Mouse (Mus musculus) hindlimb bud, embryonic 11.5 days (tissue): ENCODE data around the gene Coro1c.
"Not testable (repeated sequence)": the region's sequence is repeated elsewhere in the genome, so short reads cannot be mapped to it uniquely, and the experiment has no call there.

Experiments
- DNase-seq: peaks from one replicate; pipeline ENCODE4 v3.0.0-alpha.2; 2012; ENCODE audit warnings: low read depth, low spot score; ENCODE audit errors: extremely low spot score

Coro1c gene

DNA sequence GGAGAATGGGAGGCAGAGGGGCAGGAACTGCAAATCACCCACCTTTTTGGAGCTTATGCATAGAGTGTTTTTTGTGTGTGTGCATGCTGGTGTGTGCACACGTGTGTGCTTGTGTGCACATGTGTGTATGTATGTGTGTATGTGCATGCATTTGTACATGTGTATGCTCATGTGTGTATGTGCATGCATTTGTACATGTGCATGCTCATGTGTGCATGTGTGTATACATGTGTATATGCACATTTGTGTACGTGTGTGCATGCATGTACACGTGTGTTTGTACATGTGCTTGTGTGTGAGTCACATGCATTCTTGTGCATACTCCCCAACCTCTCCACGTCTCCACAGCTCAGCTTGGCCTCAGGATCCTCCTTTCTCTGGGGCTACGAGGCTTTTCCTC is 77.8 kb downstream of the Coro1c start:
- DNase-seq = no peak

DNA sequence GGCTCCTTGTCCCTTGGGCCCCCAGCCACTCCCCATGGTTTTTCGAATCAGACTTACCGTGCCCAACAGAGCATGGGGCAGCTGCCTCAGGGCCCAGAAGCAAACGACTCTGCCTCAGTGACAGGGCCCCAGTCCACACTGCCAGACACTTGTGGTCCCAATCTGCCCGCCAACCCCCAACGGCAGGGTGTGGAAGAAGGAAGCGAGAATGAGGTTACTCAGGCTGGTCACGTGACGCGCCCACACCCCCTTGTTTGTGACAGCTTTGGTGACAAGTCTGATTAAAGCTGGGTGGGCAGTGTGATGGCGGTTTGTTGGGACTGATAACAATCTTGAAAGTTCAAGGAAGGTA is 78.3 kb downstream of the Coro1c start:
- DNase-seq = no peak

DNA sequence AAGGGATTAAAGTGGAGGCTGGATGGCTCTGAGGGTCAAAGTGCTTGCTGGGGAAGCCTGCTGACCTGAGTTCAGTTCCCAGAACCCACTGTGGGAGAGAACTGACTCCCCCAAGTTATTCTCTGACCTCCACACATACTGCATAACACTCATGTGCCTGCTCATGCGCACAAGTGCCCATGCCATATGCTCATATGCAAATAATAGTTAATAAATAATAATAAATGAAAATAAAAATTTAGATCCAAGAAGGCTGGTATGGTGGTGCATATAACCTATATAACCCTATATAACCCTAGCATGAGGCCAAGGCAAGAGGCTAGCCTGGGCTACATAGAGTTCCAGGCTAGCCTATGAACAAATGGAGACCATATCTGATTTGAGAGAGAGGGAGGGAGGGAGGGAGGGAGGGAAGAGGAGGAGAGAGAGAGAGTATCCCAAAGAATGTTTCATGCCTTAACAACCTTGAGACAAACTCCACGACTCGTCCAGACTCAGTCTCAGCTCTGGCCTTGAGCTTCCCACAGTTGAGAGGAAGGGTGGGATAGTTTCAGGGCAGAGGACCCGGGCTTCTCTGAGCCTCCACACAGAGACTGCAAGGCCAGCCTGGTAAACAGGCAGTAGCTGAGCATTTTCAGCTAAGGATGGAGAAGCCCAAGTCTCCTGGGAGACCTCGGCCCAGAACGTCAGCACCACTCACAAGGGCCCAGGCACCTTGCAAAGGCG is 78.8 kb downstream of the Coro1c start:
- DNase-seq = no peak

DNA sequence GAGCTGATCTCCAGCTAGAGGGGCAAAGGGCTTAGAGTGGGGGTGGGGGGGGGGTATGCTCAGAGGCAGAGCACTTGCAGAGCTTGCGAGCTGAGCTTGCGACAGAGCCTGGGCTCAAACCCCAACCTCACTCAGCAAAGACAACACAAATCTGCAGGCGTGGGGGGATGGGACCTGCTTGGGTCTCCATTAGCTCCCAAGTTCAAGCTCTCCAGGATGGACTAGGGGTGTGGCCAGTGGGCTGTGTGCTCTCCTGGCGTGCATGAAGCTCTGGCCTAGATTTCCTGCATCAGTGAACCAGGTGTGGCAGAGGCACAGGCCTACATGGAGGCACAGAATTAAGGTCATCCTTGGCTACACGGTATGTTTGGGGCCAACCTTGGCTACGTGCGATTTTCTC is 80.1 kb downstream of the Coro1c start:
- no peak for DNase-seq

DNA sequence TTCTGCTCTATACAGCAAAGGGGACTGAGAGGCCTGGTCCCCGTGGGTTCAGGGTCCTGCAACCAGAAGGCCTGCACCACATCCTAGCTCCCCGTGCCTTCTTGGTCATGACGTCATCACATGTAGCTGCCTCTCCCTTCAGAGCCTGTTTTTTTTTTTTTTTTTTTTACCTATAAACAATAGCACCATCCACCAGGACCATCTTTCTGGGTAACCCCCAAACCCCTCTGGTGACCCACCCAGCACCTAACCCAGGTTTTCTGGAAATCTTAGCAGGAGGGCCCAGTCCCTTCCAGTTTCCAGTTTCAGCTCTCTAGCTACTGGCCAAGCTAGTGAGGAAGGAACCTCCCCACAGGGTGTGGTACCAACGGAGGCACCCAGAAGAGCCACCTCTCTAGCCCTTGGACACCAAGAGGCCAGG is 80.6 kb downstream of the Coro1c start:
- no peak for DNase-seq

DNA sequence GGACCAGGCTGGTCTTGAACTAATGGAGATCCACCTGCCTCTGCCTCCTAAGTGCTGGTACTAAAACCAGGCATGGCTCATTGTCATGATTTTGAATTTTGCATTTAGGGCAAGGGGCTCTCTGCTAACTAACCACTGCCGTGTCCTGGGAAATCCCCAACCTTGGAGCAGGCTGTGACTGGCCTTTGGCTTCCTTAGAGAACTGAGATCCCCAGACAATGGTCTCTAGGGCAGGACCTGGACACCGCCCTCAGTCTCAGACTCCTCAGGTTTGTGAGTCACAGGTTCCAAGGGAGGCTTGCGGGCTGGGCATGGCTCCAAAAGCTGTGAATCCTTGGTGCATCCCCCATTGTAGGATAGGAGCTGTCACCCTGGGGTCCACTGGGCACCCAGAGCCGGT is 81.9 kb downstream of the Coro1c start:
- no peak for DNase-seq

DNA sequence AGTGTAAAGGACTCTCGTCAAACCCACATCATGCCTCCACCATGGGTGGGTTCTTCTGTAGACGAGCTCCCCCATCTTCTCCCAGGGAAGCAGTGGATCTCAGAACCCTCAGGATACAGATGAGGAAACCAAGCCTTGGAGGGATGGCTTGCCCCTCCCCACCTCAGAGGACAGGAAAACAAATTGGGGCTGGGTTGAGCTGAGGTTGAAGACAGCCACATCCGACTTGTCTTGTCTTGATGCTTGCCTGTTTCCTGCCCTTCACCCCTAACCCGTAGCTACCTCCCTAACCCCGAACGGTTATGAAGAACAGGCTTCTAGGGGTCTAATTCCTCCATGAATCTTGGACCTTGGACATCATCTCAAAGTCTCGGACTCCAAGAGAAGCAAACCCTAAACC is 83.0 kb downstream of the Coro1c start:
- DNase-seq = no peak

DNA sequence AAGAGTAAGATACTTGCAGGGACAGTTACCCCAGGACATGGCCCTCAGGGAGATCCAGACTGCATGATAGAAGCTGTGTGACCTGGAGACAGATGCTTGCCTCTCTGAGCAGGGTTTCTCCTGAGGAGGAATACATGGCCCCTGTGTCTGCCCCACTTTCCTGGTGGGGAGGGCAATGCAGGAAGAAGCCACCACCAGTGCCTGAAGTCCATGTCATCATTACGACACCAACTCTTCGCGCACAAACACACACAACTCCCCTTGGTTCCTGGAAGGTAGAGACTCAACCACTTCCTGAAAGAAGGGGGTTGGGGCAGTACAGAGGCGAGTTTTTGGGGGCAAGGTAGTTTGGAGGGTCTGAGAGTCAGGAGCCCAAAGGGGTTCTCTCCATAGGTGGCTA is 84.3 kb downstream of the Coro1c start:
- DNase-seq = no peak

DNA sequence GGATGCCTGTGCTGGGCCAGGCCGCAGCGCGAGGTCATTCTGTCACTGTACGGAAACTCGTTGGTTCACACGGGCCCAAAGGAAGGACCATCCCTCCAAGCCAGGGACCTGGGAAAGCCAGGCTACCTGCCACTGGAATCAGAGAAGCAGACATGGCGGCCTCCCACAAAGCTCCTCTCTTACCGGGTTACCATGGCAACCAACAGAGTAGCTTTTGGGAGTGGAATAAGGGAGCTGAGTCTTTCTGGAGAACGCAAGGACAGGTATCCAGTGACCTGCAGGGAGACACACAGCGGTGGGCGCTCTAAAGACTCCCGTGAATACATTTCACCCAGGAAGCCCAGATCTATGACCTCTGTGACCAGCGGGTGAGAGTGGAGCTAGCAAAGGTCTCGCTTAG is 90.0 kb downstream of the Coro1c start:
- no peak for DNase-seq

DNA sequence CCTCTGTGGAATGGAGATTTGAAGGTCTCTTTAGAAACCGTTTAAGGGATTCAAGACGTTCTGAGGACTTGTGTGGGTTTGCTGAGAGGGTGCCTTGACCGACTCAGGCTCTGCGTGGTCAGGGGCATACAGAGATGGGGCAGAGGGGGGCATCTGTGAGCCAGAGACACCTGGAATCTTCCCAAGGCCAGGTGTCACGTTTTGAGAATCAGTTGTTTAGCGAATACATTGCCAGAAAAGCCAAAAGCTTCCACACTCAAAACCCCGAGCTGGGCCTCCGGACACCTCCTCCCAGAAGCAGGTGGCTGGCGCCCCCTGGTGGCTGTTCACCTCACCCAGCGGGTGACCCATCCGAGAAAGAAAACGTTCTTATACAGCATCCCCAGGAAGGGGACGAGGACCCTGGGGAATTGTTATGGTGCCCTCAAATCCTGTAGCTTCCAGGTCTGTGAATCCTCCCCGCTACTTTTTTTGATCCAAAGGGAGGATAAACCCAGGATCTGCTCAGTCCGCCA is 92.9 kb downstream of the Coro1c start:
- peak; percentile 66 for DNase-seq

DNA sequence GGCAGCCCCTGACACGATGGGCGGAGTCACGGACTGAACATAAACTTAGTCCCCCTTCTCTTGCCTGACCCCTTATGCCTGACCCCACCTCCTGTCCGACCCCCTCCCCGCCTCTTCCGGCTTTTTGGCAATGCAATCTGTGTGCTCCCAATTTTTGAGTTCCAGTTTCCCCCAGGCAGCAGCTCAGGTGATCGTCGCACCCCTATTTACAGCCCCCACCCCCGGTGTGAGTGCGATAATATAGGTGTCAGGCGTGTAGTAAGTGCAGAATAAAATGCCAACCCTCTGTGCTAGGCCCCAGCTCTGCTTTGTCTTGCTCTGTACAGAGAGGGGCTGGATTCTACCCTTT is 93.5 kb downstream of the Coro1c start:
- DNase-seq = no peak

DNA sequence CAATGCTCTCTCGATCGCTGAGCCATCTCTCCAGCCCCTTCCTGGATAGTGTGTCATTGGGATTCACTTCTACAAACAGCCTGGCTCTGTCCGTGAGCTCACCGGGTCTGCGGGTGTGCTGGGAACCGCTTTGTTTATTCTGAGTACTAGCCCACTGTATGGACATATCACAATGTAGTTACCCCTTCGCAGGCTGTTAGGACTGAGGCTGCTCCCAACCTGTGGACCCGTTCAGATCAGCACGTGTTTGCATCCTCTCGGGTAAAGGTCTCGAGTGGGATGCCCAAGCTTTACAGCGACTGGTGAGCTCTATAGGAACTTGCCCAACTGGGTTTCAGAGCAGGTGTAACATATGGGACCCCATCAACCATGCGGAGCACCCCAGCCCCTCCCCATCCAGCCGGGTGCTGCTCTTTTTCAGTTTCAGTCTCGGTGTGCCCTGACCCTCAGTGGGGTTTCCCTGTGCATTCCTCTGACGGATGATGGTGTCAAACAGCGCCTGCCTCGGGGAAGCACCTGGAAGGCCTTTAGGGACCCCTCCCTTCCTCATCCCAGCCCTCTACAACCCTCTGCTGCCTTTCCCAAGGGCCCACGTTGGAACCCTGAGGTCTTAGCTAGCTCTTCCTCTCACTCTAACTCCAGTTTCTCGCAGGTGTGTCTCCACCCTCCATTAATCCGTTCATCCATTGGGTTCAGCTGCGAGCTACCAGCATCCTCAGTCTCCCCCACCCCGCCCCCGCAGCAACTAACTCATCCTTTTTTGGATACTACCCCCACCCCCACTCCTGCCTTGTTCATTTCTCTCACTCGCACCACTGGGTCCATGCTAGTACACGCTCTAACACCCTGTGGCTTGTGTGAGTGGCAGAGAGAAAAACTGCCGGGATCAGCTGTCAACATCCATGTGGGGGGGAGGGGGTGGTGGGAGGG is 94.2 kb downstream of the Coro1c start:
- DNase-seq = no peak

DNA sequence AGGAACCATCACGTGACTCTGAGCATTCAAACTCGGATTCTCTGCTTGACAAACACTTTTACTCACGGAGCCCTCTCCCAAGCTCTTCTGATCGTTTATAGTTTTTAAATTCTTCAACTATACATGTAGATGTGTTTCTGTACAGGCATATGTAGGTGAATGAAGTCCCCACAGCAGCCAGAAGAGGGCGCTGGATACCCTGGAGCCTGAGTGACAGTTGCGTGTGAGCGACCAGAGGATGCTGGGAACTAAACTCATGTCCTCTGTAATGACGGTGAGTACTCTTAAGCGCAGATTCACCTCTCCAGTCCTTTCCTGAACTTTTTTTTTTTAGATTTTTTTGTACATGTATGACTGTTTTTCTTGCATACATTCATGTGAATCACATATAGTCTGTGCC is 95.0 kb downstream of the Coro1c start:
- DNase-seq = no peak

DNA sequence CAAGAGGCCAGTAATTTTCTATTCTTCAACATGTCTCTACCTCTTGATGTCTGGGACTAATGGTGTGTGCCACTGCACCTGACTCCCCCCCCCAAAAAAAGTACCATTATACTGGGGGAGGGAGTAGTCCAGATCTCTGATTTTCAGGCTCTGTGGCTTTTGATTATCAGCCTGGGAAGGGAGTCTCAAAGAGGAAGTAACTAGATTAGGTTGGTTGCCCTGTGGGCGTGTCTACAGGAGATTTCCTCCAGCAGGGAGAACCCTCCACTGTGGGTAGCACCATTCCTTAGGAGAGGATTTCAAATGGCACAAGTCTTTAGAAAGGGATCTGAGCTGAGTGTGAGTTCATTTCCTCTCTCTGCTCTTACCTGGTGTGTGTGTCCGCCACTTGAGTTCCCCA is 95.9 kb downstream of the Coro1c start:
- no peak for DNase-seq

DNA sequence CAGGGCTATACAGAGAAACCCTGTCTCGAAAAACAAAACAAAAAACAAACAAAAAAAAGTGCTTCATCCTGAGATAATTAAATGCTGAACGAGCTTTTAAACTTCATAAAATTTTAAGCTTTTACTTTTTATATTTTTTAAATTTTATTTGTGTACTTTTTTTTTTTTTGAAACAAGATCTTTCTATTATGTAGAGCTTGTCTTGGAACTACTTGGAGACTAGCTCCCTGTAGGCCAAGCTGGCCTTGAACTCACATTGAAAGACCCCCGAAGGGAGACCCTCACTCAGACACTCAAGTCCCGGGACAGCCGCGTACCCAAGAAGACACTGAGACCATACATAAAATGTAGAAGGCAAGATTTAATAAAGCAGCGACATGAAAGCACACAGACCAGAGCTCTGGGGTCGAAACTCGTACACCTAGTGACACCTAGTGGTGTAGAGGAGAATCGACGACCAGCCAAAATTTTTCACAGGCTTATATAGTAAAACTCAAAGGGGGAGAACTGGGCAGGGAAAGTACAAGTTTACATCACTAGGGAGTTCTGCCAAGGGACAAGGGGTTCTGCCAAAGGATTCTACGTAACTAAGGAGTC is 96.6 kb downstream of the Coro1c start:
- not testable (repeated sequence) for DNase-seq

DNA sequence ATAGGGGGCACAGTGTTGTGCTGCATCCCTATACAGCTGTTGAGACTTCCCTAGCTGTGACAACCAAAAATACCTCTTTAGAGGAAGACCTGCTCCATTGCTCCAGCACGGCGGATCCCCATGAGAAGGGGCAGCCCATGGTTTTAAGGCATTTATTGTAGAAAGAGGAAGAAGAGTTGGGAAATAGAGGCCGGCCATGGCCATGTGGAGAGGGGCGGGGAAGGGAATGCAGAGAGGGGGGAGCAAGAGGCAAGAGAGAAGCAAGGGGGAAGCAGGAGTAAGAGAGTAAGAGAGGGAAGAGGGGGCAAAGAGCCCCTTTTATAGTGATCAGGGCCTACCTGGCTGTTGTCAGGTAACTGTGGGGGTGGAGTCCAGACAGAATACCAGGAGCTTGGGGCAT is 98.4 kb downstream of the Coro1c start:
- DNase-seq = no peak

DNA sequence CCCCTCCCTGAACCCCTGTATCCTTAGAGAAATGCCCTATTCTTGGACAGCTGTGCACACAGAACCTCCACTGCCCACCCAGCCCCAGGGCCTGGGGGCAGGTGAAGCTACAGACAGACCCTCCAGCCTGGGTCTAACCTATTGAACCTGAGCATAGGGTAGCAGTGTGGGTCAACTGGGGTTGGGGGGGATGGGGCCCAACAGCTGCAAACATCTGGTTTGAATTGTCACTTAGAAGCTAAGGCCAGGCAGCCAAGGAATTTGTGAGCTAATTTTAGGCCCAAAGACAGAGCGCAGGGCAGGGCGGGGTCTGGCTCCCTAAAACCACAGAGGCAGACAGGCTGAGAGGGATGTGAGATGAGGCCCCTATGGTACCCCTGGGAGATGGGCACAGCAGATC is 100.4 kb downstream of the Coro1c start:
- DNase-seq = peak; percentile 63

DNA sequence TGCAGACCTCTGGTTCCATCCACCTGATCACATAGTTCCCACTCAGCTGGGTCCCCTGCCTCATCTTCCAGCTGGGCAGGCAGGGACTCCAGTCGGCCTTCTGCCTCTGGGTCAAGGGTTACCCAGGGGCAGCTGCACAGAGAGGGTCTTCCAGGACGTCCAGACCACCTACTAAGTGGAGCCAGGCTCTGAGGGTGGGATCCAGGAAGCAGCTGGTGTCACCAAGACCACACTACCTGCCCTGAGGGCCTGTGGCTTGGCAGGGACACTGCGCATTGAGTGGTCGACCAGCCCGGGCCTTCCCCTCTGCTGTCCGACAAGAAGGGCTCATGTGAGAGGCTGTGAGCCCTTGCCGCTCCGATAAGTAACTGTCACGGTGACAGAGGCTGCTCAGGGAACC is 100.8 kb downstream of the Coro1c start:
- no peak for DNase-seq

DNA sequence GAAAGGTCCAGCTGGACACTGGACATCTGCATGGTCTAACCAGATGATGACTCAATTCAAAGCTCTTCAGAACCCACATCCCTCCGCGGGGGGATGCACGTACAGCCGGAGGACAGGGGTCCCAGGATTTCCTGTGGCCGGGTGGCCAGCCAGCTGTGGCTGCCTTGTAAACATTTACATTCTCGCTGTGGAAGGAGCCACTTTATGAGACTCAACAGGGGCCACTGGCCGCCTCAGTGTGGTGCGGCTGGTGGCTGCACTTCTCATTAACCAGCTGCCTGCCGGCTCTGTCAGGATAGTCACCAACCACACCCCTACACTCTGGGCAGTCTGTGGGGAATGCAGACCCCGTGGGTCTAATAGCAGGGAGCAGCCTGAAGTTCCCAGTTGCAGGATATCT is 102.1 kb downstream of the Coro1c start:
- DNase-seq = no peak

DNA sequence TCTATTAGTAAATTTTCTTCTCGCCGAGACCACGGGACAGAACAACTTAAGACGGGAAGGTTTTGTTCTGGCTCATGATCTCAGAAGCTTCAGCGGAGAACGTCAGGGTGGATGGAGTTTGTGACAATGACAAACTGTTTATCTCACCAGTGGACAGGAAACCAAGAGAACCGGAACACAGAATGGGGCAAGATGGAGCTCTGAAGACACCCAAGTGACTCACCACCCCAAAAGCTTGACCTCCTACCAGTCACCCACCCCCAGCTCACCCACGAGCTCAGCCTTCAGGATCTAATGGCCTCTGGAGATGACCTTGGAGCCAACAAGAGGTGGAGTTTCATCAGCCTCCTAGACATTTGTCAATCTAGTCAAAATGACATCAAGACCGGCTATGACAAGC is 103.3 kb downstream of the Coro1c start:
- DNase-seq = no peak

DNA sequence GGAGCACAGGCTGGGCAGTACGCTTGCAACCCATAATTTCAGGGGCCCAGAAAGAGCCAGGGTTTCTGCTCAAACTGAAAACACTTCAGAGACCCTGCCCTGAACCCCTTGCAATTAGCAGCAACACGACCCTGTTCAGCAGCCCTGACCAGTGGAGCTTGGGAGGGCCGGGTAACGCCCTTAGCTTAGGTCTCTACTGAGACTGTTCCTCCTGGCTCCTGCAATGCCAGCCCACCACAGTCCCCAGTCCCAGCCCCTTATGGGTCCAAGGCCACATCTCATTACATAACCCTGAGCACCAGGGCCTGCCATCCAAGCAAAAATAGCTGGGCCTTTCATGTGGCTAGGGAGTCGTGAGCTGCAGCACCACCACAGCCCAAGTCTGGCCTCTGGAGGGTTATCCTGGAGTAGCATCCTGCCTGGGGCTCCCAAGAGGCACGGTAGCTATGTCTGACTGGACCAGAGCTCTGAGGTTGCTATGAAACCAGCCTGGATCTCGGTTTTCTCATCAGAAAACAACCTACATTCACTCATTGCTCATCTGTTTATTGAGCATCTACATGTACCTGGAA is 104.1 kb downstream of the Coro1c start:
- no peak for DNase-seq

DNA sequence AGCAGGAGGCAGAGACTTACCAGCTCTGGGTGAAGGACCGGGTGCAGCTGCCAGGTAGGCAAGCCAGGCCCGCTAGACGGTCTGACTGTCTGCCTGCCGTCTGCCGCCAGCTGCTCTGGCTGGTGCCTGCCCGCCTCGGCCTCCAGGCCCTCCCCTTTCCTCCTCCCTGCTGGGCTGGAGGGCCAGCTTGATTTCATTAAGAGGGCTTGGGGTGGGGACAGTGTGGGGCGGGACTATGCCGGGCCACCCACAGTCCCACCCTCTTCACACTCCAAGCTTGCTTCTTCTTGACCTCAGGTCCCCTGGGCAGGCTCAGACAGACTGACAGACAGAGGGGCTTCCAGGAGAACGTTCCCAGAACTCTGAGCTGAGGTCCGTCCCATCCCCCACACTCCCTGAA is 108.3 kb downstream of the Coro1c start, which contains the start of gene Tmem119:
TSS of gene Tmem119 (minus strand) at position 237 of the 400 bp plus-strand sequence.
- peak; percentile 54 for DNase-seq
